Mouse (Mus musculus): ENCODE data around the gene Prmt1.
A peak's percentile ranks its signal among the peaks of the same experiment; 100 is the strongest.

Gene Prmt1

DNA sequence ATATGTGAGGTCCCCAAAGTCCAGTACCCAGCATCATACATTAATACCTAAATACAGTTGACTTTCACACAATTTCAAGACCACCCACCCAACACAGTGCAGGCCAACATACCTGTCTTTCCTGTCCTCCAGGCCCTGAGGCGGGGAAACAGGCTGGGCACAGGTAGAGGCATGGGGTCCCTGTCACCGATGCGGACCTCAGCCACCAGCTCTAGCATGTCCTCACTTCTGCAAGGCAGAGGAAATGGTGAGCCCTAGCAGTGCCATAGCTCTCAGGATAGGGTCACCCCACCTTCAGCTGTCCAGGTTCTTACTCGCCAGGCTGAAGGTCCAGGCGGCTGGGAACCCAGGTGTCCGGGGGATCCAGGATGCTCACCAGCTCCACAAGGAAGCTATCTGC is 25.6 kb upstream of the Prmt1 start:
- no peak for DNase-seq

DNA sequence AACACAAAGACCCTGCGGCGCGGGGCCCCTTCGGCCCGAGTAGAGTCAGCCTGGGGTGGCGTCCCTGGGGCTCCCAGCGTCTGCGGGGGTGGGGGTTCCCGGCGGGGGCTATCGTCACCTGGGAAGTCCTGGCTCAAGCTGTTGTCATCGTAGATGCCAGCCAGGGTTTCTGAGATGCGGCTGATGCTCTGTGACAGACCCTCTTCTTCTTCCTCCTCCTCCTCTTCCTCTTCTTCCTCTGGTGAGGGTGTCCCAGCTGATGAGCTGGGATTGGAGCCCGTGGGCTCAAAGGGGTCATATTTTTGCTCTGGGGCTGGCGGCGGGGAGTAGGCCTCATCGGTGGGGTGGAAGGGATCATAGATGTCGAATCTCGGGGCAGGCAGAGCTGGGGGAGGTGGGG is 22.0 kb upstream of the Prmt1 start:
- DNase-seq = no peak

DNA sequence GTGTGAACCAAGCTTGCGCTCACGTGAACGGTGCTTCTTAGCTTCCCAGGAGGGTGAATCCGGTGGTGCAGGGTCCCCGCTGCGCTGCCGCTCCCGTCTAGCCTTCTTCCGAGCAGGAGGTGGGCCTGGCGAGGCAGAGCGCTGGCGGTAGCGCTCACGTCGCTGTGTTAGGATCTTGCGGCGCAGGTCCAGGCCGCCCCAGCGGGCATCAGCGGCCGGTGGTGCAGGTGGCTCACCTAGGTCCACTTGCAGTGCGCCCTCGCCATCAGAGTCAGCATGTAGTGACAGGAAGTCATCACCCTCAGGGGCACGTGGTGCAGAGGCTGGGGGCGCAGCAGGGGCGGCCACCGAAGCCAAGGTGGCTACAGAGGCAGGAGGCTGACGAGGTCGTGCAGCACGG is 21.5 kb upstream of the Prmt1 start:
- no peak for DNase-seq

DNA sequence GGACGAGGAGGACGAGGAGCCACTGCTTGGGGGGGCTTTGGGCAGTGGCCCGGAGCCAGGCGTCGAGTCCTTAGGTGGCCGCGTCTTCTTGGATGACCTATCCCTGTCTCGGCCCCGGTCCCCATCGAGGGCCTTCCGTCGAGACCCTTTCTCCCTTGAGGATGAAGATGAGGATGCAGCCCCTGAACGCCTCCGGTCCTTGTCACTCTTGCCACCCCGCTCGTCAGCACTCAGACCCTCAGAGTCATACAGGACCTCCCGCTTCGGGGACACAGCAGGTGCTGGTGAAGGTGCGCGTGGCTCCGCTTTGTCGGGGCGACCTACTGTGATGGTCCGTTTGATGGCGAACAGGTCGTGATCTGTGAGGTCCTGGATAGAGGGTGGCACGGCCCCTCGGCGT is 20.8 kb upstream of the Prmt1 start:
- DNase-seq = no peak

DNA sequence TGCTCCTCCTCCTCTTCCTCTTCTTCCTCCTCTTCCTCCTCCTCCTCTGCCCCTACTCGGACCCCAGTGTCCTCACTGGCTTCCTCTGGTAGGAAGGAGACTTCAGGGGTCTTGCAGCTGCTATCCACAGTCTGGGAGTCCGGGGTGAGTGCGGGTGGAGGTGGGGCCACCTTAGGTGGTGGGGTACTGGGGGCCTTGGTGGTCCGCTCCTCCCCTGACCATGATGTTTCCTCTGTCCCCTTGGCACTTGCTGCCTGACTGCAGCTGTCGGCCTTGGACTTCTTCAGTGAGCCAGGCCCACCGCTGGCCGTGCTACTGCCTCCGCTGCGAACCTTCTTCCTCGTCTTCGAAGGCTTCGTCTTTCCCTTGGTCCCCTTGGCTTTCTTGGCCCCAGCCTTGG is 20.1 kb upstream of the Prmt1 start:
- DNase-seq = no peak

DNA sequence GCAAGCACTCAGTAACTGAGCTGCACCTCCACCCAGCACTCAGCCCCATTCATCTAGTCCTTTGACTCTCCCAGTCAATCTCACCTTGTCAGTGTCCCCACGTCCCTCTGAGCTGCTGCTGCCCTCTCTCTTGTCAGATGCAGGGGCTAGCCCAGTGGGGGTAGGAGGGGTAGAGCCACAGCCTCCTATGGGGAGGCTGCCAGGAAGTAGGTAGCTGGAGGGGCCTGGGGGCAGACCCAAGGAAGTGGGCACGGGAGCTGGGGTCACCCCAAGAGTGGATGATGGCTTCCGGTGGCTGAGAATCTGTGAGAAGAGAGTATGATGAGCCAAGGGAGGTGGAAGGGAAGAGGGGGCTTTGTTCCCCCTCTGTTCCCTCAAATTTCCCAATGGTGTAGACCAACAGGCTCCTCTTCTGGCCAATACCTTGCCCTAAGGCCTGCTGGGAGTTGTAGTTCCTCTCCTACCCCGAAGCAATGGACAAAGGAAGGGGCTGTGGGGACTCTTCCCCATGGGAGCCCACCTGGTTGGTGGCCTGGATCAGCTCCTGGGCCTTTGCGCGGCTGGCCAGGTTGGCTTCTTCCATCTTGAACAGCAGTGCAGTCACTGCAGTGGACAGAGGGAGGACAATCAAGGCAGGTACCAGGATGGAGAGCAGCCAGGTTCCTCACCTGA is 19.1 kb upstream of the Prmt1 start:
- no peak for DNase-seq

DNA sequence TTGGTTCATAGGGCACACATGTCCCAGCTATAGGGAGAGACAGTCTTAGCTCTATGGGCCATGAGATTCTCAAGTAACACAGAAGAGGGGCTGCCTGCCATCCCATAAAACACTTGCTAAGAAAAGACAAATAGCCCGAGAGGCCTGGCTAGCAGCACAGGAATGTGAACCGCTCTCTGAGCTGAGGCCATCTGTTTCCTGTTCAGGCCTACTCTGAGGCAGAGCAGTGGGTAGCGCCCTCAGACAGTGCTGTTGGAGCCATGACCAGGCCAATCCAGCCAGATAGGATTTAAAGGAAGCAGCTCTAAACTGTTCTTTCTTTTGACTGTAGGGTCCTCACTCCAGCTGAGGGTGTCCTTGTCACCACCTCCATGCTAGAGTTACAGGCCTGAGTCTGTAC is 18.2 kb upstream of the Prmt1 start:
- DNase-seq = peak; percentile 50

DNA sequence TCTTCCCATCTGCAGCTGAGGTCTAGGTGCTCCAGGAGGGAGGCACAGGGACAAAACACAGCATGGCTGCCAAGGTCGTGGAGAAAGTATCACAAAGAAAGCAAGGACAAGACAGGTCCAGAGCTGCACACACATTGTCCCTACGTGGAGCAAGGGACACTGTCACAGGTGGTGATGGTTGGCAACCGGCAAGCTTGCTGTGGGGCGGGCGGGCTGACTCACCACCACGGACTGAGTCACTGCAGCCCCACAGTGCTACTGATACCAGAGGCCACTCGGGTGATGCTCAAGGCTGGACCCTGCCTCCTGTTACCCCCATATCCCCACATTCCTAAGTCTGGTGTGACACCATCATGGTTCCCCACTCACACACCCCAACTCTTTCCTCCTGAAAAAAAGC is 16.1 kb upstream of the Prmt1 start:
- DNase-seq = no peak

DNA sequence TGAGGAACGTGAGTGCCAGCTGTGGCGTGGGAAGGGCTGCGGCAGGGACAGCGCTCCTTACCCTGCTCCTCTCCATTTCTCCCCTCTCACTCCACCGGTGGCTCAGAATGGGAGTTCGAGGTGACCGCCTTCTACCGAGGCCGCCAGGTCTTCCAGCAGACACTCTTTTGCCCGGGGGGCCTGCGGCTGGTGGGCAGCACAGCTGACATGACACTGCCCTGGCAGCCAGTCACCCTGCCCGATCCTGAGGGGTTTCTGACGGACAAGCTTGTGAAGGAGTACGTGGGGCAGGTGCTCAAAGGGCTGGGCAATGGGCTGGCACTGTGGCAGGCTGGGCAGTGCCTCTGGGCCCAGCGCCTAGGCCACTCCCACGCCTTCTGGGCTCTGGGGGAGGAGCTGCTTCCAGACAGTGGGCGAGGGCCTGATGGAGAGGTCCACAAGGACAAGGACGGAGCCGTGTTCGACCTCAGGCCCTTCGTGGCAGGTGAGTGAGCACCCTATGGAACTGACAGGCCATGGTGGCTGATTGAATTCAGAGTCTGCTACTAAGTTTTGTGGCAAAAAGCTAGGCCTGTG is 14.3 kb upstream of the Prmt1 start:
- DNase-seq = no peak

DNA sequence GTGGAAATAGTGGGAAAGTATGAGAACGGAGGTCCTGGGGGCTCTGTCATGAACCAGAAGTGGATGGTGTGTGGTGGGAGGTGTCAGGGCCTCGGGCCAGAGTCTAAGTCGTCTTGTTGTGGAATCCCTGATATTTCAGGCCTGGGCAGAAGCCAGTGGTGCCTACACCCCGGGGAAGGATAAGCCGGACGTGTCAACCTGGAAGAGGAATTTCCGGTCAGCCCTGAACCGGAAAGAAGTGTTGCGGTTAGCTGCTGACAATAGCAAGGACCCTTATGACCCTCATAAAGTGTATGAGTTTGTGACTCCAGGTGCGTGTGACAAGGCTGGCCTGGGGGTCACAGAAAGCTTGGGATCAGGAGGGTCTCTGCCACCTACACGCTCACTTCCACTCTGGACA is 13.4 kb upstream of the Prmt1 start:
- peak; percentile 49 for DNase-seq

DNA sequence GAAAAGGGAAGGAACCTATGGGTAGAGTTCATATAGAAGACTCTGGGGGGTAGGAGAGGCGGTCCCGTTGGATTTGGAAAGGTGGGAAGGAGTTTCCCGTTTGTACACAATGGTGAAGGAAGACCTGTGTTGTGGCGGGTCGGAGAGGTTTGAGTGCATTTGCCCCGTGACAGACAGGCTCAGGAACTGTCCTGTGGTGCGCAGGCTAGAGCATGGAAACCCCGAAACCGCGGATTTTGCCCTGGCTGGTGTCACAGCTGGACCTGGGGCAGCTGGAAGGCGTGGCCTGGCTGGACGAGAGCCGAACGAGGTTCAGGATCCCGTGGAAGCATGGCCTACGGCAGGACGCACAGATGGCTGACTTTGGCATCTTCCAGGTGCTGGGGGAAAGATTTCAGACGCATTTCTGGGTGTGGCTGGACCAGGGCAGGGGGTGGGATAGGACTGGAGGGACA is 12.2 kb upstream of the Prmt1 start, which contains the start of gene Bcl2l12:
Gene Bcl2l12 (minus strand): TSS at position 212 of the 455 bp plus-strand sequence.
- DNase-seq = peak; percentile 83

DNA sequence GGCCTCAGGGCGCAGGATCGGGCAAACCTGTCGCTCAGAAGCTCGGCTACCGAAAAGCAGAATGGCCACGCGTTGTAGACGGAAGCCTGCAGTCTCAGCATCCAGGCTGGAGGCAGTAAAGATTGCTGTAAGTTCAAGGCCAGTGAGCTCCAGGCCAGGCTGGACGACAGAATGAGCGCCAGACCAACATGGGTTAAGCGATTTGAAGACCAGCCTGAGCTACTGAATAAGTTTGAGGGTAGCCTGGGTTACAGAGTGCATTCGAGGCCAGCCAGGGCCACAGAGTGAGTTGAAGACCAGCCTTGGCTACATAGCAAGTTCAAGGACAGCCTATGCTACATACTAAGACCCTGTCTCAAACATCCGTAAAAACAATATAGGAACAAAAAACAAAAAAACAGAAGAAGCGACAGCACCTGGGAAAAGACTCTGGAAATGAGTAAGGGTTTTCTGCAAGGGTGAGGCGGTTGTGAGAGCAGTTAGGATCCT is 11.6 kb upstream of the Prmt1 start:
- no peak for DNase-seq

DNA sequence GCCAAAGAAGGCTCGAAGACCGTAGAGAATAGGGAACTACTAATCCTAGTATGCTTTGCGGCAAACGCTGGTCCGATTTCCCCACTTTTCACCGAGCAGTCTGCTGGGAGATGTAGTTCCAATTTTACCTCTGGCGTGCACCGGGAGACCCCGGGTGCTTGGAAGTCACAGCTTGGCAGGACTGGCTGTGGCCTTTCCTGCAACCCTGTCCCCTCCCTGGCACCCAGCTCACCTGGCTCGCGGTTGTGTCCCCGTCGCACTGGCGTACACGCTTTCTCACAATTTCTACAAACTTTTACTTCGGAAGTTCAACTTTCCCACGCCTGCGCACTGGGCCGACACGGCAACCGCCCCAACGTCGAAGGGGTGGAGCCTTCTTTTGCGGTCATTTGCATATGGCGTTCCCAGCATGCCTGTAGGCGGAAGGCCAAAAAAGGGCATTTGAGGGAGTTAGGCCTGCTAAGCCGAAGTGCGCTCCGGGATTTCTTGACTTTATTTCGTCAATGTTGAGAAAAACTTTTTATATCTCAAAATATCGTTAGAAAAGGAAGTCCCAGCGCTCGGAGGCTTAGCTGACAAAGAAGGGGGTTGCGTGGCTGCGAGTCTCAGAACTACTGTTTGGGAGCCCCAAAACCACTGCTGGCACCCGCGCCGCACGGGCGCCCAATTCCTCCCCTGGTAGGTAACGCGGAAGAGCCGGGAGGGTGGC is 11.0 kb upstream of the Prmt1 start, which contains the start of gene Irf3:
Gene Irf3 (plus strand): TSS at position 418 of the 709 bp plus-strand sequence.
- DNase-seq = peak; percentile 98

DNA sequence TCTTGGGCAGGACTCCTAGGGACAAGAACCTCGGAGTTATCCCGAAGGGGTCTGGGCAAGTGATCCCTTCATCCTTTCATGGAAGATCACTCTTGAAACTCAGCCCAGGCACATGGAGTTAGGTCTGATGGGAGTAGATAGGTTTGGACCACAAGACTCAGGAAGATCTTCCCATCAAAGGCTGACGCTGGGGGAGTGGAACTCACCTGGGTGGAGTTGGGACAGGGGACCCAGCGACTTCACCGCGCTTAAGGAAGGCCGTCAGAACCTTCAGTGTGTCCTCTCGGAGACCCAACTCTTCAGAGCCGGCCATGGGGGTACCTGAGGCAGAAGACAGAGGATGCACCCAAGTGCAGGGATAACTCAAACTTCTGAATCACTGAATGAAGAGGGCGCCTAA is 10.3 kb upstream of the Prmt1 start:
- DNase-seq = no peak

DNA sequence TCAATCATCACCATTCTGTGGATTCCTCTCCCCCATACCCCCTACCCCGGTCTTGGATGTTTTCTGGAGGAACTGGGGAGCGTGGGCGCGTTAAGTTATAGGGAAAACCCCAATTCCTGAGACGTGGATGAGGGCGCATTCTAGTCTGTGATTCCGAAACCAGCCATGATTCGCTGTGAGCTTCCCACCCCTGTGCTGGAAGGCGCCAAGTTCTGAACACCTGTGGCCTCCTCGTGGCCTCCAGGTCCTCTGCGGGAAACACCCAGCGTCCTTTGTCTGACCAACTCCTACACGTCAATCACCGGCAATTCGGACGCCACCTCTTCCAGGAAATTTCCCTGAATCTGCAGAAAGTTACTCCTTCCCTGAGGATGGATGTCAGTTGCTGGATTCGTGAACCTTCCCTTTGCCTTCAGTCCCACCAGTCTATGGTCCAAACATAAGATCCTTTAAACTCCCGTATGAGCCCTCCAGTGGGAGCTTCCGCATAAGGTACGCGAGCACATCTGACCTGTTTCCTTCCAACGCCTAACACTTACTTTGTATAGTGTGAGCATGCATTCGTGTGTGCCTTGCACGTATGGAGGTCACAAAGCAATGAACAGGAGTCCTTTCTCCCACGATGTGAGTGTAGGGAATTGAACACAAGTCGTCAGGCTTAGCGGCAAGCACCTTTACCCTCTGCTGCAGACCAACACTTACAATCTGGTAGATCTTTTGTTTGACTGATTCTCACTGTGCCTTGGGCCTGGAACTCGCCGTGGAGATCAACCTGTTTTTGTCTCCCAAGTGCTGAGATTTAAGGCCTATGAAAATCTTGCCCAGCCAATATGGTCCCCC is 731 bp upstream of the Prmt1 start:
- DNase-seq = no peak

DNA sequence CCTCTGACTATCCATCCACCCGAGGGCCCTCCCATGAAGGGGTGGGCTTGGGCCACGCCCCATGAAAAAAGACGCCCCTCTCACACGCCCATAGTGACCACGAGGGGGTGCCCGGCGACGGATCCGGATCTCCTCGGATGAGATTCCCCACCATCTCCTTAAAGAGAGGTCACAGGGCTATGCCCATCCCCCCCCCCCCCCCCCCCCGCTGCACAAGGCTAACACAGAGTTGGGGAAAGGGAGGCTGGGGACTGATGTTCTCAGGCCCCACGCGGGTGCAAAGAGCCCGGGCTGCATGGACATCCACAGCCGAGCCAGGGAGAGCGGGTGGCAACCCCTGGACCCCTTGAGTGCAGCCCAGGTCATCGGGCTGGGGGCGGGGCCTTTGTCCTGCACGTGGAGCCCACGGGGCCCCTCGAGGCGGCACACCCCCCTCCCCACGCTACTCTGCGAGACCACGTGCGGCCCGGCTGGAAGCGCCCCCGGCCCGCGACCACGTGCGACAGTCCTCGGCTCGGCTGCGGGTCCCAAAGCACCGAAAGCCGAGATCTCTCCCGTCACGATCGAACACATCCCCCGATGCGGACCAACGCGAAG is 675 bp downstream of the Prmt1 start:
- DNase-seq = peak; percentile 81

DNA sequence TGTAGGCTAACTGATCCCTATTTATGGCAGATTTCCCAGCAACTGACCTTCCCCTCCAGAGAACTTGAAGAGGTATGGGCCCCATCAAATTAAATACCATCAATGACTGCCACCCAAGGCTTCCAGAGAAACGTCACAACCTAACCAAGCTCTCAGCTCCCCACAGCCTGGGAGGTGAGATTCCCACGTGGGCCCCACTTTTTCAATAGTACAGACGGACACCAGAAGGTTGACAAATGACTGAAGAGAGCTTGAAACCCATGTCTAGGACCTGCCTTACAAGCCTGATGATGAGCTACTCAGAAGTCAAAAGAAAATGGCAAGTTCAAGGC is 1.6 kb downstream of the Prmt1 start:
- DNase-seq = no peak

DNA sequence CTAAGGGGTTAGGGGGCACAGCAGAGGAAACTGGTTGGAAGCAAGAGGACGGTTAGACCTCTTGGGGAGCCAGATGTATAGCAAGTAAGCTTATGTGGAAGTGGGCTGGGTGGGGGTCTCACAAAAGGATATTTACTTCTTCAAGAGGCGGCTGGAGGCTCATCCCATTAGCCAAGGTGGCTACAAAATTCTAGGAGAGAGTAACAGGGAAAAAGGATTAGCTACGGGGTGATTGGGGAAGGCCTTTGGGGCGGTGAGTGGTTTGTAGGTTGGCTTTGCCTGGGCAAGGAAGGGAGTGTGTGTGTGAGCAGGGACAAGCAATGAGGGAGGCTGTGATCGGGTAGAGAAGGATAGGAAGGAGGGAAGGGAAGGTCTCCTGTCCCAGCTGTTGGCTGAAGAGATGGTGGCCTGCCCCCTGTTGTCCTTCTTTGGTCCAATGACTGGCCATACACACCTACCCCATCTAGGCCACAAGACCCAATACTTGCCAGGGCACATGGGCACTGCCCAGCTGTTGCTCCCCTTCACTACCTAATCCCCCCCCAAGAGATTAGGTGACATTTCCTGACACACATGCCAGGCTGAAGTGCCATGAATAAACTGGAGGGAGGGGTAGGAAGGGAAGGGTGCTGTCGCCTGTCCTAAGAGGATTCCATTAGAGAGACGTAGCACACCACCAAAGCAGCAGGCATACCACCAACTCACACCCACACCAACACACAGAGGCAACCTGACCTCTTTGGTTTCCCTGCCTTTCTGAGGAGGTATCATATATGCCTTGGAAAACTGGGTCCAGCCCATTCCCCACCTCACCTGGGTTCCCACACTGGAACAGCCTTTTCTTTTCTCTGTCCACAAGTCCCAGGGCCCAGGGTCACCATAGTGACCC is 2.2 kb downstream of the Prmt1 start:
- no peak for DNase-seq

DNA sequence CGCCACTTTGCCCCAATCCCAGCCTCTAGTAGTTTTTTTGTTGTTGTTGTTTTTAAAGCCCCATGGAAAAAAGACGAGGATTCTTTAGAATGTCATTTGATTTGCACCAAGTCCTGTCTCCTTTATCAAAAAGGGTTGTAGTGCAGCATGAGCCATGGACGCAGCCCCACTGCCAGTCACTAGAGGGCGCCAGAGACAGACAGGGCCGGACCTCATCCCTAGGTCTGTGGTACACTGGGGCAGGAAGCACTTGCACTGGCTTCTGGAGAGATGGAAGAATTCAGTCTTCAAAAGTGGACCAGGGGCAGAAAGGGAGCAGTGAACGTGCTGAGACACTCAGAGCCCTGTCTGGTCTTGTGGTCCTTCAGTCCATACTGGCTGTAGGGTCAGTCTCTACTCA is 3.3 kb downstream of the Prmt1 start:
- DNase-seq = peak; percentile 90

DNA sequence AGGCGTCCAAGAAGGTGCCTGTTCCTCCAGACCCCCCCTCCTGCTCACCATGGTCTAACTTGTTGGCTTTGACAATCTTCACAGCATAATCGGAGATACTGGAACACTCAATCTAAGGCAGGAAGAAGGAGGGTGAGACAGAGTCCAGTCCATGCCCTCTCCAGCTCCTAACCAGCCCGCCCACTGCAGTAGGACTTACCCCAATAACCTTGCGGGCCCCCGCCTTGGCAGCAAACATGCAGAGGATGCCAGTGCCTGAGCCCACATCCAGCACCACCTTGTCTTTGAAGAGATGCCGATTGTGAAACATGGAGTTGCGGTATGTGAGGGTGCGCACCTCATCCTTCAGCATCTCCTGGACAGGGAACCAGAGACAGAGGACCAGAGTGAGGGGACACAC is 4.8 kb downstream of the Prmt1 start:
- no peak for DNase-seq

DNA sequence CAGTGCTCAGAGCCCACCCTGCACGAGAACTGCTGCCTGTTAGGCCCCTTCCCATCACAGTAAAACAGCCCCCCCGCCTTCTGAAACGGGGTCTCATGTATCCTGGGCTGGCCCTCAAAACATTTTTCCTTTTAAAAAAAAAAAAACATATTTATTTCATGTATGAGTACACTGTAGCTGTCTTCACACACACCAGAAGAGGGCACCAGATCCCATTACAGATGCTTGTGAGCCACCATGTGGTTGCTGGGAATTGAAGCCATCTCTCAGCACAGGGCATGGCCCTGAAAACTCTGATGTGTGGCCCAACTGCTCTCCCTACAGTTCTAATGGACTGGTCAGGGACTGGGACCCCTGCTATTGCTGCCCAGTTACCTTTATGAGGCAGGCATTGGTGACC is 8.1 kb downstream of the Prmt1 start:
- no peak for DNase-seq

DNA sequence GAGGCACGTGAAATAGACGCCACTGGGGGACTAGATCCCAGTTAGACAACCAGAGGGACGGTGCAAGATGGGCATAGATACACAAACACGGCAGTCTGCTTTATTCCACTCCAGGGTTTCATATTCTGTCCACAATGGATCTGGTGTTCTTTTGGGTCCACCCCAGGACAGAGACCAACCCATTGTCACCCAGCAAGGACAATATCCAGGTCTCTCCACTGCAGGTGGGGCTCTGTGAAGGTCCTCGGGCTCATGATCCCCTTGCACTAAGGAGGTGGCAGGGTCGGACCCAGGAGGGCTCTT is 11.3 kb downstream of the Prmt1 start:
- no peak for DNase-seq
